Mouse (Mus musculus): ENCODE measurements around the gene Gm28551.
"Not testable (repeated sequence)": the region's sequence is repeated elsewhere in the genome, so short reads cannot be mapped to it uniquely, and the experiment has no call there.

DNA sequence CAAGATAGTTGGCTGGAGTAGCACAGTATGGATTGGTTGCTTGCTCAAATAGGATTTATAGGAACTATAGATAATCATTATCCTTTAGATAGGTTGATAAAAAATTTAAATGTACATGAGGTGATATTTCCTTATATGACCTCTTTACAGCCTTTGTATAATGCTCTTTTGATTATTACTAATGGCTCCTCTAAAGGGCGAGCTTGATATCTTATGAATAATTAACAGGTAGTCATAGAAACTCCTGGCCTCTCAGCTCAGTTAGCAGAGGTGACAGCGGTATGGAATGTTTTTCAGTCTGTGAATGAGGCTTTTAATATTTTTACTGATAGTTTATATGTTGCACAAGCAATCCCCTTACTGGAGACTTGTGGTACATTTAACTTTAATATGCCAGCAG lies 23.5 kb upstream of the Gm28551 start:
- not testable (repeated sequence) for TF ChIP-seq GATA1, TAL1 (IDR thresholded peaks at IDR 0.05; ENCODE audit: low read length)

Measured in erythroblast, embryonic 14.5 days (primary cell).